Mouse (Mus musculus) subcutaneous adipose tissue, adult 2 months (tissue): ENCODE results near the gene Flii. TPM values are rescaled to one million over a fixed set of nuclear protein-coding genes. Genes with fewer than 3 reads are reported as not detected.

Source experiments
- polyA plus RNA-seq: library from polyadenylated mRNA; depleted of rRNA; stranded (reverse); fragments of >200 nt; gene quantifications from 2 replicates; pipeline ENCODE4 v1.2.3, GENCODE M21; 2012; ENCODE audit warnings: low replicate concordance; rRNA removed

Gene Flii
- polyA plus RNA-seq, result 210 and 237 TPM in 2 replicates

GRCm38 (mm10) chr11:60726601-60727391 lies at the start of gene Flii:
Gene Flii (minus strand): TSS chr11:60727263.

GRCm38 (mm10) chr11:60728260-60728761 lies 1.2 kb upstream of the Flii start, which contains the start of gene Mief2:
Gene Mief2 (plus strand): TSS chr11:60728398.

GRCm38 (mm10) chr11:60699524-60700075 lies 27.5 kb downstream of the Flii start, which contains the start of gene Llgl1:
Gene Llgl1 (plus strand): TSS chr11:60699723.

Other genes with a start within 250 kb of the Flii start
- gene Alkbh5, start 190.9 kb downstream of the Flii start, polyA plus RNA-seq, result 32.2 and 34.9 TPM in 2 replicates
- 41.1 and 91.4 TPM in 2 replicates for gene Llgl1, start 27.5 kb downstream of the Flii start, polyA plus RNA-seq
- 24.5 and 24.6 TPM in 2 replicates for gene Mief2, start 1.1 kb upstream of the Flii start, polyA plus RNA-seq
- gene Top3a, start 50.1 kb upstream of the Flii start, polyA plus RNA-seq, result 5.7 and 9.9 TPM in 2 replicates
- gene Smcr8, start 50.3 kb upstream of the Flii start, polyA plus RNA-seq, result 11.7 and 17.5 TPM in 2 replicates
- 9.0 and 20.1 TPM in 2 replicates for gene Shmt1, start 84.5 kb upstream of the Flii start, polyA plus RNA-seq
- 36.7 and 58.2 TPM in 2 replicates for gene Dhrs7b, start 103.4 kb upstream of the Flii start, polyA plus RNA-seq
- gene Tmem11, start 152.0 kb upstream of the Flii start, polyA plus RNA-seq, result 76.5 and 83.6 TPM in 2 replicates
- gene Natd1, start 187.5 kb upstream of the Flii start, polyA plus RNA-seq, result 54.2 and 62.5 TPM in 2 replicates
- gene Map2k3, start 204.8 kb upstream of the Flii start, polyA plus RNA-seq, result 36.1 and 58.0 TPM in 2 replicates